Mouse (Mus musculus) c-Kit-negative CD71-positive TER-119-positive erythroid progenitor cells, embryonic 14.5 days (primary cell): ENCODE data around the gene A730049H05Rik.

ENCODE experiments used
- DNase-seq: peaks from one replicate; pipeline ENCODE4 v3.0.0-alpha.2; 2013; ENCODE audit warnings: low read depth, low spot score

The A730049H05Rik gene

DNA sequence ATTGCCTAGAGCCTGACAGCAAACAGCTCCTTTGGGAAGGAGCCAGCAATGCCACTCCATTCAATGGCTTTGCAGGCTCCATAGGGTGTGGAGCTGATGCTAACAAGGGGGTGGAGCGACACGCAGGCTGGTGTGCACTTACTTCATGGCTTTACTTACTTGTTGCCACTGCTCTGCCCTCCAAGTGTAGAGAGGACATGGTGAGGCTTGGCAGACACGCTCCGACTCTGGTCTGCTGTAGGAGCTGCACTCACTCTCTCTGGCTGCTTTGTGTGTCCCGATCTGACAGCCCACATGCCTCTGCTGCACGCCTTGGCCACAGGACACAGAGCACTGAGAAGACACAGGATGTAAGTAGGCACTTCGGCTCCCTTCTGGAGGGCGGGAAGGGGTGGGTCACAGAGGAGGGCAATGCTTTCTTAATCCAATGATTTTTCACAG, at the start of gene A730049H05Rik:
TSS of gene A730049H05Rik (plus strand) at position 168 of the 441 bp plus-strand sequence.
- no peak for DNase-seq

DNA sequence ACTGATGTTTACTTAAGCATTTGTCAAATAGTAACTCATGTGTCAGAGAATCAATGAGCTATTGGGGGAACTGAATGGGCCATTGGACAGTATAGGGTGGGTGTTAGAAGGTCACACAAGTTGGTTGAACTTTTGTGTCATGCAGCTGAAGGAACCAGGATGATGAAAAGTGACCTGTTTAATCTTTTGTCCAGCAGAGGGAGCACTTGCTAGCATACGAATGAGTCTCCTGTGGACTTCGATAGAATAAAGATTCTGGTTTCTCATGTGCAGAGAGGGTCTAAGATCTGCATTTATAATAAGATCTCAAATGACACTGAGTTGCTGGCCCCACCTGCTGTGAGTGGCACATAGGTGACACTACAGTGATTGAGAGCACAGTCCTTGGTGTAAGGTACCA, 39.9 kb upstream of the A730049H05Rik start:
- no peak for DNase-seq

DNA sequence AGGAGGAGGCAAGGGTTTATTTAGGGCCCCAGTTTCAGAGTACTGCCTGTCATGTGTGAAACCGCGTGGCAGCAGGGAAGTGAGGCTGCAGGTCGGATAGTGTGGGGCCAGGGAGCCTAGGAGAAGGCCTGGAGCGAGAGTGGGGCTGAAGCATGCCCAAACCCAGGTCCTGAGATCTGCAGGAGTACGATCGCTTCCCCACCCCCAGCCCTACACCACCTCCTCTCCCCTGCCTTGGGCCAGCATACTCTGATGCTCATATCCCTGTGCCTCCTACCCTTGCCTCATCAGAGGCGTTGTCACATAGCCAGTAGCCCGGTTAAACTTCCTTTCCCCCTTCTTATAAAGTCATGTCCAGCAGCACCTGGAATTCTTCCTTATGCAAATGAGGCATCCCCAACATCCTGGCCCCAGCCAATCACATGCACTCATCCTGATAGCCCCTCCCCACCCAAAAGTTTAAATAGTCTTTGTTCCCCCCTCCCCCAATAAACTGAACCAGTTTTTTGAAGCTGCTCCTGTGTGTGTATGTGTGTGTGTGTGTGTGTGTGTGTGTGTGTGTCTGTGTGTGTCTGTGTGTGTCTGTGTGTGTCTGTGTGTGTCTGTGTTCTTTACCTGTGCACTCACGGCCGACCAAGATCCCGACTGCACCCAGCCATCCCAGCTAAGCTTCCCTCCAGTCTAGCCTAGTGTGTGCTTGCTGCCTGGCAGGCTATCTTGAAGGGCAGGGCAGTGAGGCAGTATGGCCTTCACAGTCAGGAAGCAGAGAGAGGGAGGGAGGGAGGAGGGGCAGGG, 36.9 kb upstream of the A730049H05Rik start:
- no peak for DNase-seq

DNA sequence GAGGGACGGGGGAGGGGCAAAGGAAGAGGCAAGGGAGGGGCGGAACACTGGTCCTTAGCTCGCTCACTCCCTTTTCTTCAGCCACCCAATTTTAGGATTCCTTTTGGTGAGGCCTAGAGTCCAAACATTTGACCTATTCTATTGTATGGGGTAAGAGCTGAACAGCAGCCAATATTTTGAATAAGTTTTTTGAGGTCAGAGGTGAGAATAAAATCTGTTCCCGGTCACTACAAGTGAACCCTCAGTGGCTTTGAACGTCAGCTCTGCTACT, 36.4 kb upstream of the A730049H05Rik start:
- DNase-seq = no peak

DNA sequence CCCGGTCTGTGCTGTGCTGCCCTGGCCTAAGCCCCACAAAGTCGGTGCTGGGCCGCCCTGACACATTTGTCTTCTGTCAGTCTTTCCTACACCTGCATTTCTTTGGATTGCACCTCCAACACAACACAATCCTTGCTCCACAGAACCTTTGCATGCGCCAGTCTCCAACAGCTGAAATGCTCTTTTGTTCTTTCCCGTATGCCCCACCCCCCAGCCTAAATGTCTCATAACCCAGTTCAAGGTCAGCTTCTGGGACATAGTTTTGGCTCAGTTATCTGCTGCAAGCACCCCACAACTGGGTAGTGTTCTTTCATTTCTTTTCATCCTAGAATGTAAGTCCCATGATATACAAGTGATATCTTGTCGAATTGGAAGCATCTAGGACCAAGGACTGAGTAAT, 34.8 kb upstream of the A730049H05Rik start:
- DNase-seq = no peak

DNA sequence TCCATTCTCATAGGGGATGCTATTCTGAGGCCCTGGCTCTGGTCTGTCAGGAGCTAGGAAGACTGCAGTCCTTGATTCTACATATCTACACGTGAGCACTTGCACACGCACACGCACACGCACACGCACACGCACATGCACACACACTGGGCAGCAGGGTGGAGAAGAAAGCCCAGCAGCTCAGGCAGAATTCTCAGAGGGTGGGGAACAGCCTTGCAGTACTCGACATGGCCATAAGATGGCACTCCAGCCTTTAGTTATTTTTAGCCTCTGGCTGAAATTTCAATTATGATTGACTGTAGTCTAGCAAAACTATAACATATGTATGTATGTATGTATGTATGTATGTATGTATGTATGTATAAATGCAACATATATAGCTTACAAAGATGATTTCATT, 31.5 kb upstream of the A730049H05Rik start:
- no peak for DNase-seq

DNA sequence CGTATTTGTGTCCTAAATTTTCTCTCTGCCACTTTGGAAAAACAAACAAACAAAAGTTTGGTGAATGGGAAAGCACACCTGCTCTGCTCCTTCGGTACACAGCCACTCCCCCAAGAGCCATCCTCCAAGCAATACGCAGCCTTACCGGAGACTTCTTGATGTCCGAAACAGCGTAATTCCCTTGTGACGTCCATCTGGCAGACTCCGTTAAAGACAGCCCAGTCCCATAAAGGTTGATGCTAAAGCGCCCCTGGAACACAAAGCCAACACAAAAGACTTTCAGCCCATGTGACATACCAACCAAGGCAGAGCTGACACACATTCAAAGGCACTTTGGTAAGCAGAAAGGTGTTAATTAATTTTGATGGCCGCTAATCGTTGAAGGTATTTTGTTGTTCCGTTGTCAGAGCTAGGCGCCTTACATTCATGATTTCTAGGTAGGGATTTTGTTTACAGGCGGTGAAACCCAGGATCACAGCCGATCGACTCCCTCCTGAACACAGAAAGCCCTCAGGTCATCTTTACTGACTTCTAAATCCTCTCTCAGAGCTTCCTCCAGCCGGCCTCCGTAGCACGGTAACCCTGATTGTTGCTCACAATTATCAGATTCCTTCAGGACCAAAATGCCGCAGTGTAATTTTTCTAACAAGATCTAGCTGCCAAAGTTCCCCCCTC, 29.4 kb upstream of the A730049H05Rik start:
- no peak for DNase-seq

DNA sequence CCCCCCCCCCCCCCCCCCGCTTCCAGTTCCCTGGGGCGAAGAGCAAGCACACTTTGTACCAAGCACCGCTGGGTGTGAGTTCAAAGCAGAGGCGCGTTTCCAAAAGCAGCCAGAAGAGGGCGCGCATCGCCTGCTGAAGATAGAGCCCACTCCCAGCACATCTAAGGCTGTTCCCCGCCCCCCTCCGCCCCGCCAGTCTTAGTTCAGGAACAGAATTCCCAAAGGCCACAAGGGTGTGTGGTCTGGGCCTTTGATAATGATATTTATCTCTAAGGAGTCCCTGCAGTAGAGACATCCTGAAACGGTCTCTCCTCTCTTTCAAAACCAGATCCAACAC, 28.9 kb upstream of the A730049H05Rik start:
- no peak for DNase-seq

DNA sequence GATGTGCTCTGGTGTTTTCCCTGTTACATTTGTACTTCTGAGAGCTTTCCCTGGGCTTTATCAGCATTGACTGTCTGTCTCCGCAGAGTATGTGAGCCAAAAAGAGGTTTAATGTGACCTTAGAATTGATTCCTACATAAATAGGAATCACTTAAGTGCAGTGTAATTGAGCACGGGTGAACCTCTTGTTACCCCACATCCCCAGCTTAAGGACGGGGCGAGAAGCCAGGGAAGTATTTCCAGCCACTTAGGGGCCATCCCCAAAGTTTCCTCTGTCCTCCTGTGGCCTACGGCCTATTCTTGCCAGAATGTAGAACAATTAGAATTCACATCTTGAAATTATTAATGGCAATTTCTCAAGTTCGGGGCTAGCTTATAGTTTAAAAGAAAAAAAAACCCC, 22.5 kb upstream of the A730049H05Rik start:
- DNase-seq = no peak

DNA sequence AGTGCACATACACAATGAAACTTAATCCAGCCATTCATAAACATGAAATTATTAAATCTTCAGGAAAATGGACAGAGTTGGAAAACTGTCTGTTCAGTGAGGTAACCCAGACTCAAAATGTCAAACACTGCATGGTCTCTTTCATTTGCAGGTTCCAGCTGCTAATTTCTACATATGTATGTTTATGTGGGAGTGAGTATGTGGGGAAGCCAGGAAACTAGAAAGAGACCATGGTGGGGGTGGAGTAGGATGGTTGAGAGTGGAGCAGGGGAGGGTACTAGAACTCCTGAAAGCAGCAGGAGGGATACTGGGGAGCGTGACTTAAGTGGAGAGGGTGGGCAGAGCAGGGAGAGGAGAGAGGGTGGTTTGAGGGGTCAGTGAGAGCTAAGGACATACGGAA, 14.8 kb upstream of the A730049H05Rik start:
- DNase-seq = no peak

DNA sequence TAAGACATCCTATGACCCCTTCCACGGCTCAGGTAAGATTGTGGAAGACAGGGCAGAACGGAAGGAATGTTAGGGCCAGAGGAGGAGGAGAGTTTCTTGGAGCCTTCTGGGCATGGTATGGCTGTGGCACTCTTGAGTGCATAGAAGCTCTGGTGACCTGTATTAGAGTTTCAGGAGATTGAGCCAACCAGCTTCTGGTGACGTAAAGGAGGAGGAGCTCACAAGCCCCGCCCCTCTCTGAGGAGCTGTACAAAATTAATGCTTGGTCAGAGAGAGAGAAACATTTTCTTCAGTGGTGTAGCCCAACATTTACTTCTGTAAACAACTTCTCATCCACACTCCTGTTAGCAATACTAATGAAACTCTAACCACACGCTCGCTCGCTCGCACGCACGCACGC, 13.9 kb upstream of the A730049H05Rik start:
- DNase-seq = no peak

DNA sequence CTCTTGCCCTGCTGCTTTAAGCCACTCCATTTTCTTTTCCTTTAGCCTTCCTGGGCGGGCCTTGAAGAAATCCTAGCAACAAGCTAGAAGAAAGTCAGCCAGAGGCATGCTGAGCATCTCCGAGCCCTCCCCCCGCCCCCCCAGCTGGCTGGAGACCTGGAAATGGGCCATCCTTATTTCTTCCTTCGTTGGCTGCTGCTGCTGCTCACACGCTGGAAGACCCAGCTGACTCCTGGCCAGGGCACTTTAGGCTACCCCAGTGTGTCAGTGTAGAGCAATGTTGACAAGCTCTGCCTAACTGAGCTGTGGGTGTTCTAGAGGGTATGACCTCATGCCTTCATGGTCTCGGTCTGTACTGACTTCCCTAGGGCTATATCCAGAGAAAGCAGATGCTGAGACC, 13.1 kb upstream of the A730049H05Rik start:
- no peak for DNase-seq

DNA sequence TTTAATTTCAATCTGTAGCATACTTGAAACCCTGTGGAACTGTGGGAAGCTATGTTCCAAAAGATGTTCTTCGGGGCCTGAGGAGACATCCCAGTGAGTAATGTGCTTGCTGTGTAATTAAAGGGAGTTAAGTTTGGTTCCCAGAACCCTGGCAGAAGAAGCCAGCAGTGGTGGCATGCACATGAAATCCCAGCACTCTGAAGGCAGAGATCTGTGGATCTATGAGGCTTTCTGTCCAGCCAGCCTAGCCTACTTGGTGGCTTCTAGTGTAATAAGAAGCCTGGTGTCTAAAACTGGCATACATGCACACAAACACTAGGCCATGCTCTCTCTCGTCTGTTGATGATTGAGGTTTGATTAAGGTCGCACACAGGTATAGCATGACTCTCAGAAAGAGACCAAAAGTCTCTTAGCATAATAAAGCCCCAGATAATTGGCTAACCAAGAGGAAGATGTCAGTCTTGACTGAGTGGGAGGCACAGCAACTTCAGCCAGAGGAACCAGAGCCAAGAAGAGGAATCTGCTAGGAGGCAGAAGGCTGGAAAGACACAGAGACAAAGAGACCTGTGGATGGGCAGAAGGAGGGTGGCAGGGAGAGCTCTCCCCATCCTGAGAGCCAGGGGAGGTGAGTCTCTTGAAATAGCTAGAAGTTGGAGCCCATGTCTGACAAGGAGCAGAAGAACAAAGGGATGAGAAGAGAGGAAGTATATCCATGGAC, 11.9 kb upstream of the A730049H05Rik start:
- DNase-seq = no peak

DNA sequence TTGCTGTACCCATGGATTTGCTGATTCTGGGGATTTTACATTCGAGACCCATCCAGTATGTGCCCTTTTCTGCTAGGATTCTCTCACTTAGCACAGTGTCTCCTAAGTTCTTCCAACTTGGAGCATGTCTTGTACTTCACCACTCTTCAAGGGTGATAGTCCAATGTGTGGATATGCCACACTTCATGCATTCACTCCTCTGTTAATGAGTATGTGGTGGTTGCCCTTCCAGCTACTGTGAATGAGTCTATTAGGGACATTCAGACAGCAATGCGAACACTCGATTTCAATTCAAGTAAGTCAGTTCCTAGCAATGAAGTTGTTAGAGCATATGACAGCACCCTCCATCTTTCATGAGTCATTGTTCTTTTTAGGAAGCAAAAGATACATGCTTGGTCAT, 6.5 kb upstream of the A730049H05Rik start:
- DNase-seq = no peak

DNA sequence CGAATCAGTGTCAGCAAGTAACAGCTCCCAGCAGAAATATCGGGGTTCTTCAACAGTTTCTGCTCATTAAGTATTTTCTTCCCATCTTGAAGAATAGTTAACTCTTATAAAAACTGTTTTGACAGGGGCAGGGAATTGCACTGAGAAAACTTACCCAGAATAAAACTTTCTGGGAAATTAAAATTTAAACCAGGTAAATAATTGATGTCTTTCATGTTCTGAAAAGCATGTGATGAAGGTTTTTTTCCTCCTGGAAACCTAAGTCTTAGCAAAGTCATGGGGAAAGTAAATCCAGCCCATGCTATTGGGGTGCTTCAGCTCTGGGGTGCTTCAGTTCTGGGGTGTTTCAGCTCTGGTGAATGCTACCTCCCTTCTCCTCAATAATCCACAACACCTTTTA, 5.7 kb upstream of the A730049H05Rik start:
- DNase-seq = no peak

DNA sequence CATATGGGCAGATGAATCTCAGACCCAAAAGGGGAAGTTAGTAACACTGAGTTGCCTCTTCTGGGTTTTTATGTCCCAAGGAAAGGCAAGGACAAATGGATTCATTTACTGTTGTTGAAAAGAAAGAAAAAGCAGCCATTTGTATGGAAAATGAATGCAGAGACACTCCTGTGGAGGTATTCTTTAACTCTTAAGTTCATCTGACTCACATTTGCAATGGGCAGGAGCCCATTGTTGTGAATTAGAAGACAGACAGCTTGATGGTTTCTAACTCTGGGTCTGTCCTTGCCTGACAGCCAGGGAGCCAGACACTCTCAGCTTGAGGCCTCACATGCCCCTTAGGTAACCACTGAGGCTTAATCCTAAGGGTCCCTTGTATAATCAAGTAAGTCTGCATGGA, 4.7 kb upstream of the A730049H05Rik start:
- DNase-seq = no peak

DNA sequence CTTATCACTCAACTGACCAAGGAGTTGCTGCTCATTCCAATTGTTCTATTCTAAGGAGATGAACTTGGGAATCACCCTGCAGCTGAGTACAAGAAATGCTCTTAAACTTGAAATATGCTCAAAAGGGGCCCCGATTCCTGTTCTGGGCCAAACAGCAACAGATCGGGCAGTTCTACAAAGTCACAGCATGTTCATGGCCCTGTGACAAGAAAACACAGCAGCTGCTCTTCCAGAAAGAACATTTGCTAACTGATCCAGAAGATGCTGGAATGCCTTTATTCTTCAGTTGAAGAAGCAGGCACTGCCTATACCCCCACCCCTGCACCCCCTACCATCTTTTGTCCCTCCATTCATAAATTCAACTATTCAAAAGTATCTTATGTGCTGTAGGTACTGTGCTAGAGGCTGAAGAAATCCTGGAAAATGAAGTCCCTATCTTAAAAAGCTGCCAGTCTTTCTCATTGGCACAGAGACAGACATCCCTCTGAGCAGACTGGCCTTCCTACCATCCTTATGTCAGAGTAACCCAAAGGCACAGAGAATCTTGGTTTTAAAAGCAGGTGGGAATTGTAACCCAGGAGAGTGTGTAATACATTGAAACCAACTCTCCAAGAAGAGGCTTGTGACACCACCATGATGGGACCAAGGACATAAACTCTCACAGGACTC, 3.4 kb upstream of the A730049H05Rik start:
- DNase-seq = no peak

DNA sequence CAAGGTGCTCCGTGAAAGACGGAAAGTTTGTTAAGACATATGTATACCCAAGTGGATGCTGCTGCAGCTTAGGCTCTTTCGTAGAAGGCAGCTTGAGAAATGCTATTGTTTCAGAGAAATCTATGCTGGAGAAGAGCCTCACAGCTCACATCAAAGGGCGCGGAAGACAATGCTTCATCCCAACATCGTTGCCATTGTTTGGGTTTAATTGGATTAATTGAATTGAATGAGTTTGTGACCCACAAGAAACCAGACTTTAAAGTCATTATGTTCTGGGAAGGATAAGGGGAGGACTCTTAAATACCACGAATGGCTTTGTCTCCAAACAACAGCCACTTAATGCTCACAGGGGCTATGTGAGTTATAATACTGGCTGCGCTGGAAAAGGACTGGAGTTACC, 1.4 kb downstream of the A730049H05Rik start:
- DNase-seq = no peak

DNA sequence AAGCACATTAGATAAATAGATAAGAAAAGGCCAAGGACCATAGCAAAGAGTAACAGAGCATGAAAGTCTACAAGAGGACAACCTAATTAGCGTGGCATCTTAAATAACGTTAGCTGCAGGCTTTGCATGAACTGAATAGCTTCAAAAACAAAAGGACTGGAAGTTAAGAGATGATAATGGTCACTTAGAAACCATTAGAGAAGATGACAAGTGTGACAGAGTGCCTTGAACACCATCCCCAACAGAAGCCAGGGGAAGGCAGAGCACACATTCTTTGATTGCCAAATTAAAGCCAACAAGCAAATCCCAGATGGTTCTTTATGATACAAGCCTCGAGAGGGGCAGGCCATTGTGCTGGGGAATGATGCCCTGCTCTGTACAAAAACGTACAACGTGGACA, 5.3 kb downstream of the A730049H05Rik start:
- DNase-seq = no peak

DNA sequence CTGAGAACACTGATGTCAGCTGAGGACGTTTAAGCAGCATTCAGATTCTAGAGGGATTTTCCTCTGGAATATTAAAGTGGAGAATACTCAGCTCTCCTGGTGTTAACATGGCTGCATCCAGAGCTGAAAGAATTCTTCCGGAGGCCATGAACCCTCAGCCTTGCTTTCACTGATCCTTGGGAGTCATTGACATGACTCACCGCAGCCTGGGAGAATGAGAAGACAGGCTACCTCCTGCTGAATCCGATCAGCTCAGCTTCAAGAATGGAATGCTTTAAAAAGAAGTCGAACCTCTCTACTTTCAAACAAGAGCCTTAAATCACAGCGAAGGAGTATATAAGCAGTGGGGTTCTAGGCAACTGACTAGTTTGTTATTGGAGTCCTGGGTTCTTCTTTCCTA, 5.7 kb downstream of the A730049H05Rik start:
- no peak for DNase-seq

DNA sequence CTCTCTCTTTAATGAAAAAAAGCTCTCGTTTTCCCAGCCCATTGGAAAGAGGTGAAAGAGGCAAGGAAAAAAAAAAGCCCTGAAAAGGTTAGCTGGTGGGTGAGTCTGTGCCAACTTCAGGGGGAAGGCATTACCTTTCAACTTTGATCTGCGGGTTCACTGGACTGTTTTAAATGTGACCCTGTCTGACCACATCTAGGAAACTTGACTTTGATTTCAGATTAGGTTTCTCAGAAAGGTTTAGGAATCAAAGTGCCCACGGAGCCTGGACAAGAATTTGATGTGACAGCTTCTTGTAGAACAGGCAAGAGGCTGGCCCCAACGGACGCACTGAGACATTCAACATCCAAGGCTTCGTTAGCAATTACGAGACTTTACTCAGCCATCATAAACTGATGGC, 7.7 kb downstream of the A730049H05Rik start:
- DNase-seq = no peak

DNA sequence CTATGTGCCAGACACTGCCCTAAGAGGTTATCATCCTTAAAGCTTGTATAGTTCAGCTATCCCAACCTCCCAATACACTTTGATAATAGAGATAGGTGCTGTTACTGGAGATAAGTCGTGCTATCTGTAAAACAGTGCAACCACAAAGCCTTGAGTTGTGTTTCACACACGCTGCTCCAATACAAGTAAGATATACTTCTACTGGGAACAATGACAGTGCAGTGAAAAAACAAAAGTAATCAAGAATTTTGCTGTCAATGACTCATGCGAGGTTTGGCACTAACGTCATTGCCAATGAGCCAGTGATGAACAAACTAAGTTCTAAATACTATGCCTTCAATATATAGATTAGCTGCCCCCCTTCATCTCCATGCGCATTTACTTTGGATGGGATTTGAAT, 10.3 kb downstream of the A730049H05Rik start:
- no peak for DNase-seq
